Mouse (Mus musculus) lung, postnatal 0 days (tissue): ENCODE measurements around the gene Cep131. TPM values are rescaled to one million over a fixed set of nuclear protein-coding genes. Genes with fewer than 3 reads are reported as not detected.
A peak's percentile ranks its signal among the peaks of the same experiment; 100 is the strongest.

Experiments used
- ATAC-seq: fragments of 200-750 bp; cut with Nextera tagmentation; 2 replicates; pipeline ENCODE4 v1.8.0; 2017; ENCODE audit warnings: moderate library complexity
- DNase-seq: peaks from one replicate; pipeline ENCODE4 v3.0.0-alpha.2; 2016; ENCODE audit warnings: low spot score
- H3K27ac ChIP-seq: fragments of 300-500 bp; sonication (generic); 2 replicates; pipeline ENCODE4 v1.5.1; 2014; ENCODE audit warnings: antibody characterized with exemption, mild to moderate bottlenecking, low read length, mixed read lengths
- H3K27me3 ChIP-seq: fragments of 300-500 bp; sonication (generic); replicated peaks from 2 replicates; pipeline ENCODE4 v1.6.1; 2014; ENCODE audit warnings: low read length, mixed read lengths; ENCODE audit not compliant: insufficient read depth
- H3K36me3 ChIP-seq: fragments of 300-500 bp; sonication (generic); 2 replicates; pipeline ENCODE4 v1.6.1; 2014; ENCODE audit warnings: low read length, mixed read lengths; ENCODE audit not compliant: insufficient read depth
- H3K4me1 ChIP-seq: fragments of 300-500 bp; sonication (generic); 2 replicates; pipeline ENCODE4 v1.6.1; 2014; ENCODE audit warnings: antibody characterized with exemption, low read depth, low read length, mixed read lengths; ENCODE audit not compliant: insufficient read depth
- H3K4me2 ChIP-seq: fragments of 300-500 bp; sonication (generic); replicated peaks from 2 replicates; pipeline ENCODE4 v1.6.1; 2014; ENCODE audit warnings: low read depth, mild to moderate bottlenecking, low read length, moderate library complexity, mixed read lengths
- H3K4me3 ChIP-seq: fragments of 300-500 bp; sonication (generic); 2 replicates; pipeline ENCODE4 v1.5.1; 2014; ENCODE audit warnings: low read depth, low read length
- H3K9ac ChIP-seq: fragments of 300-500 bp; sonication (generic); replicated peaks from 2 replicates; pipeline ENCODE4 v1.6.1; 2014; ENCODE audit warnings: low read depth, mild to moderate bottlenecking
- H3K9me3 ChIP-seq: fragments of 300-500 bp; sonication (generic); 2 replicates; pipeline ENCODE4 v1.6.1; 2016; ENCODE audit warnings: low read length, mixed read lengths
- CTCF ChIP-seq: IDR thresholded peaks from 2 replicates; pipeline ENCODE4 v1.5.1; 2016; ENCODE audit warnings: antibody characterized with exemption, mild to moderate bottlenecking
- EP300 ChIP-seq: IDR thresholded peaks from 2 replicates; pipeline ENCODE4 v1.6.1; 2016; ENCODE audit warnings: antibody characterized with exemption, mild to moderate bottlenecking, control low read depth
- WGBS: fragments of 180-500 bp; shearing (Covaris S2); extraction: QIAGEN DNeasy Blood & Tissue Kit; methylation state at CpG from one replicate; pipeline ENCODE4 v1.1.7; 2014; 5-methylcytosine and 5-hydroxymethylcytosine counted together
- polyA plus RNA-seq: library from polyadenylated mRNA; unstranded; fragments of >200 nt; fragmentation: Nextera tagmentation; extraction: Ambion mirVana; gene quantifications from 2 replicates; pipeline ENCODE4 v1.2.1, GENCODE M21; 2015

Gene Cep131
- polyA plus RNA-seq, 1 experiment from 2014 or later, result 7.6 TPM

- peak overlapping the region; percentile 82 for H3K4me3 ChIP-seq
- ATAC-seq, result peak; percentile 43
- TF ChIP-seq EP300, result no peak
- 0 out of 2 replicates have a peak, but pooled peaks have one; percentile 10 for TF ChIP-seq CTCF
Measured at GRCm38 (mm10) chr11:120085891-120086627, 568 bp downstream of the Cep131 start.

GRCm38 (mm10) chr11:120080282-120080681, 6.3 kb downstream of the Cep131 start:
- 70% methylated on average over 6 of the region's 6 CpGs for WGBS
- no peak for ATAC-seq
- Histone ChIP-seq H3K36me3 (peaks cover 7% of the 10 kb centered on the region; the same call in 1 of the 2 replicates), H3K27me3 (no peaks in the 10 kb centered on the region), H3K9ac (no peak overlapping the region), H3K4me2 (no peak overlapping the region), H3K27ac (no peak overlapping the region), H3K4me3 (no peak overlapping the region), H3K9me3 (no peaks in the 10 kb centered on the region), H3K4me1 (no peaks in the 10 kb centered on the region)
- TF ChIP-seq CTCF, result no peak
- no peak for TF ChIP-seq EP300
- DNase-seq, result peak; percentile 50

More at GRCm38 (mm10) chr11:120085891-120086627, 568 bp downstream of the Cep131 start:
- Histone ChIP-seq H3K9me3 (no peaks in the 10 kb centered on the region), H3K36me3 (no peaks in the 10 kb centered on the region), H3K27ac (0 out of 2 replicates have a peak overlapping the region, but pooled peaks have one; percentile 32), H3K4me2 (peak overlapping the region; percentile 96), H3K27me3 (no peaks in the 10 kb centered on the region), H3K4me1 (peaks cover 5% of the 10 kb centered on the region; the same call in 1 of the 2 replicates), H3K9ac (peak overlapping the region; percentile 64)
- WGBS, result 2% methylated on average over 20 of the region's 25 CpGs
- peak; percentile 48 for DNase-seq

GRCm38 (mm10) chr11:120076191-120076590, 10.4 kb downstream of the Cep131 start:
- Histone ChIP-seq H3K27me3 (no peaks in the 10 kb centered on the region), H3K27ac (no peak overlapping the region), H3K4me2 (no peak overlapping the region), H3K4me1 (no peaks in the 10 kb centered on the region), H3K9ac (no peak overlapping the region), H3K4me3 (no peak overlapping the region), H3K9me3 (no peaks in the 10 kb centered on the region), H3K36me3 (peaks cover 7% of the 10 kb centered on the region; the same call in 1 of the 2 replicates)
- ATAC-seq (no peak), DNase-seq (no peak)
- 57% methylated on average over 3 of the region's 3 CpGs for WGBS
- TF ChIP-seq EP300 (no peak), CTCF (no peak)

GRCm38 (mm10) chr11:120072986-120073647, 13.5 kb downstream of the Cep131 start:
- ATAC-seq (no peak), DNase-seq (no peak)
- no peaks in the 10 kb centered on the region for H3K4me1 ChIP-seq
- 87% methylated on average over 9 of the region's 9 CpGs for WGBS
- H3K9ac ChIP-seq, result no peak overlapping the region
- peak; percentile 47 for TF ChIP-seq CTCF
- TF ChIP-seq EP300, result no peak
- H3K9me3 ChIP-seq, result no peaks in the 10 kb centered on the region
- H3K27me3 ChIP-seq, result no peaks in the 10 kb centered on the region
- H3K27ac ChIP-seq, result no peak overlapping the region
- H3K36me3 ChIP-seq, result peaks cover 14% of the 10 kb centered on the region; the same call in 1 of the 2 replicates
- no peak overlapping the region for H3K4me3 ChIP-seq
- H3K4me2 ChIP-seq, result no peak overlapping the region

GRCm38 (mm10) chr11:120071731-120072320, 14.8 kb downstream of the Cep131 start:
- no peaks in the 10 kb centered on the region for H3K4me1 ChIP-seq
- no peaks in the 10 kb centered on the region for H3K27me3 ChIP-seq
- no peak overlapping the region for H3K4me3 ChIP-seq
- ATAC-seq (no peak), DNase-seq (no peak)
- H3K9ac ChIP-seq, result no peak overlapping the region
- H3K9me3 ChIP-seq, result no peaks in the 10 kb centered on the region
- WGBS, result 73% methylated on average over 7 of the region's 7 CpGs
- H3K4me2 ChIP-seq, result no peak overlapping the region
- no peak overlapping the region for H3K27ac ChIP-seq
- TF ChIP-seq EP300 (no peak), CTCF (no peak)
- H3K36me3 ChIP-seq, result peaks cover 14% of the 10 kb centered on the region; the same call in 1 of the 2 replicates

GRCm38 (mm10) chr11:120071065-120071464, 15.6 kb downstream of the Cep131 start:
- WGBS, result 66% methylated on average over 12 of the region's 12 CpGs
- Histone ChIP-seq H3K36me3 (peaks cover 9% of the 10 kb centered on the region; the same call in 1 of the 2 replicates), H3K4me2 (no peak overlapping the region)

More at GRCm38 (mm10) chr11:120071065-120071464, 15.6 kb downstream of the Cep131 start:
- ATAC-seq, result no peak
- Histone ChIP-seq H3K9ac (no peak overlapping the region), H3K4me1 (no peaks in the 10 kb centered on the region), H3K27ac (no peak overlapping the region), H3K4me3 (no peak overlapping the region), H3K9me3 (no peaks in the 10 kb centered on the region), H3K27me3 (no peaks in the 10 kb centered on the region)
- peak; percentile 8 for DNase-seq
- TF ChIP-seq EP300, result no peak
- no peak for TF ChIP-seq CTCF
